Mouse (Mus musculus) heart, postnatal 4 days (tissue): Measurements from ENCODE around the gene Cit. TPM values are rescaled to one million over a fixed set of nuclear protein-coding genes. Genes with fewer than 3 reads are reported as not detected.

Experiments used
- DNase-seq: peaks from one replicate; pipeline ENCODE4 v3.0.0; 2021
- total RNA-seq, 2 experiments: library from RNA; stranded (reverse); gene quantifications; 2 replicates each; pipeline ENCODE4 v1.2.3; 2021

Gene Cit
- total RNA-seq, 2 experiments from 2014 or later, result 22.7 to 25.4 TPM

DNA sequence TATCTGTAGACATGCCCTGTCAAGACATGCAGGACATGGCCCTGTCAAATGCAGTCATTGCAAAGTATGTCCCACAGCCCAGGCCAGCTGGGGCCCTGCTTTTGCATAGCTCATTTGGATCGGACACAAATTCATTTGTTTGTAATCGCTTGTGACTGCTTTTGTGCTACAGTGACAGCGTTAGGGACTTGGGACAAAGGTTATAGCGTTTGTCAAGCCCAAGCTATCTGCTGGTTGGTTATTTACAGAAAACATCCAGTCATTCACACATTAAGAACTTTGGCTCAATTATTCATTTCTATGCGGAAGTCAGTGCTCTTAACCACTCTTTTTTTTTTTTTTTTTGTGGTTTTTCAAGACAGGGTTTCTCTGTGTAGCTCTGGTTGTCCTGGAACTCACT lies 207.1 kb downstream of the Cit start:
- DNase-seq, result no peak

DNA sequence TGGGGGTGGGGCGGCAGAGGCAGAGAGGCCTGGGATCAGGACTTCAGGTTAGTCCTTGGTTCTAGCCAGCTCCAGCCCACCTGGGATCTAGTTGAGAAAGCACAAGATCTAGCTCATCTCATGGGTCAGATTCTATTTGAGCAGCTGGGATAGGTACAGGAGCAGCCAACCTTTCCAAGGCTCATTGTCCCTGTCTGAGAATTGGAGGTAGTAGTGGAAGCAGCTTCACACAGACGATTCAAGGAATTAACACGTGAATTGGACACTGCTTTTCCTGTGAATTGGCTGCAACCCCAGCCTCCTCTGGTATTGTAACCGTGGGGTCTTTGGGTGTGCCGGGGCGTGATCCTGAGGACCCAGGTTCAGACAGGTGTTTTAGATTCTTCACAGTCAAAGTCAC lies 207.7 kb downstream of the Cit start:
- no peak for DNase-seq

Other genes starting within 250 kb of the Cit start
- 10 to 100 TPM; 56.8 to 58.2 TPM for gene Rab35, start 213.4 kb upstream of the Cit start, total RNA-seq
- 1 to 10 TPM; 6.1 to 6.7 TPM for gene Bicdl1, start 113.7 kb upstream of the Cit start, total RNA-seq
- gene Prkab1, start 179.2 kb downstream of the Cit start, total RNA-seq, result 10 to 100 TPM; 67.9 to 72.7 TPM
- gene Tmem233, start 238.0 kb downstream of the Cit start, total RNA-seq, result not detected